Mouse (Mus musculus) erythroid progenitor cell, adult 5-6 weeks (primary cell): ENCODE data around the gene Sf3b5. TPM values are rescaled to one million over a fixed set of nuclear protein-coding genes. Genes with fewer than 3 reads are reported as not detected.

ENCODE experiments used
- total RNA-seq, 2 experiments: library from RNA; stranded (forward) in 1 of 2; stranded (reverse) in 1 of 2; fragments of 150-400 nt in 1 of 2; fragments of 186-747, 209-891 nt in 1 of 2; gene quantifications; 2 replicates each; pipeline versions ENCODE4 v1.2.3 to v1.2.4; 2015 to 2017; ENCODE audit warnings: low replicate concordance in 2 of 2

Sf3b5 gene
- total RNA-seq, 2 experiments from 2014 or later = 3.7 to 6.7 TPM

Other genes starting within 250 kb of the Sf3b5 start
- 8.3 and 23.5 TPM in 2 replicates for gene Utrn, start 136.0 kb upstream of the Sf3b5 start, total RNA-seq (2015; ENCODE audit: low replicate concordance)
- 6.3 and 11.8 TPM in 2 replicates for gene Utrn, start 136.0 kb upstream of the Sf3b5 start, total RNA-seq (2017; ENCODE audit: low replicate concordance)
- 5.9 and 11.5 TPM in 2 replicates for gene Stx11, start 41.0 kb upstream of the Sf3b5 start, total RNA-seq (2015; ENCODE audit: low replicate concordance)
- 6.9 and 10.2 TPM in 2 replicates for gene Stx11, start 41.0 kb upstream of the Sf3b5 start, total RNA-seq (2017; ENCODE audit: low replicate concordance)
- gene Plagl1, start 55.2 kb downstream of the Sf3b5 start, total RNA-seq (2015; ENCODE audit: low replicate concordance) = not detected in 2 replicates
- not detected in 2 replicates for gene Plagl1, start 55.2 kb downstream of the Sf3b5 start, total RNA-seq (2017; ENCODE audit: low replicate concordance)
- gene Zc2hc1b, start 172.7 kb downstream of the Sf3b5 start, total RNA-seq (2015; ENCODE audit: low replicate concordance) = not detected in 2 replicates
- gene Zc2hc1b, start 172.7 kb downstream of the Sf3b5 start, total RNA-seq (2017; ENCODE audit: low replicate concordance) = not detected in 2 replicates
- 10.1 and 22.7 TPM in 2 replicates for gene Ltv1, start 187.8 kb downstream of the Sf3b5 start, total RNA-seq (2015; ENCODE audit: low replicate concordance)
- 6.0 and 6.8 TPM in 2 replicates for gene Ltv1, start 187.8 kb downstream of the Sf3b5 start, total RNA-seq (2017; ENCODE audit: low replicate concordance)